Mouse (Mus musculus) cortical plate, adult 2 months (tissue): ENCODE results near the gene Pbx1. TPM values are rescaled to one million over a fixed set of nuclear protein-coding genes. Genes with fewer than 3 reads are reported as not detected.
A peak's percentile ranks its signal among the peaks of the same experiment; 100 is the strongest.

Experiments
- H3K27ac ChIP-seq: fragments of 200-500 bp; 2 replicates; pipeline ENCODE4 v1.5.1; 2012; ENCODE audit warnings: low read length, control low read depth, inconsistent platforms; ENCODE audit not compliant: insufficient read depth
- H3K4me1 ChIP-seq: fragments of 200-500 bp; 2 replicates; pipeline ENCODE4 v1.6.1; 2011; ENCODE audit warnings: low read length; ENCODE audit not compliant: control insufficient read depth, insufficient read depth
- H3K4me3 ChIP-seq: fragments of 200-500 bp; 2 replicates; pipeline ENCODE4 v1.5.1; 2011; ENCODE audit warnings: mild to moderate bottlenecking, low read length, control low read depth; ENCODE audit not compliant: insufficient read depth
- CTCF ChIP-seq: fragments of 200-500 bp; IDR thresholded peaks from 2 replicates; pipeline ENCODE4 v1.5.1; 2011; ENCODE audit warnings: mild to moderate bottlenecking, control low read depth, low read length; ENCODE audit not compliant: insufficient read depth; ENCODE audit errors: extremely low read depth
- POLR2A ChIP-seq: fragments of 200-500 bp; IDR thresholded peaks from 2 replicates; pipeline ENCODE4 v1.6.1; 2011; ENCODE audit warnings: mild to moderate bottlenecking, low read length, control low read depth; ENCODE audit not compliant: insufficient read depth; ENCODE audit errors: extremely low read depth
- polyA plus RNA-seq: library from polyadenylated mRNA; depleted of rRNA; stranded (reverse); fragments of >200 nt; gene quantifications from 2 replicates; pipeline ENCODE4 v1.2.3, GENCODE M21; 2012

The Pbx1 gene
- polyA plus RNA-seq, 1 experiment: 65.5 TPM

GRCm38 (mm10) chr1:168319695-168320094 lies 112.4 kb downstream of the Pbx1 start:
- TF ChIP-seq CTCF (no peak), POLR2A (no peak)
- Histone ChIP-seq H3K4me1 (peaks cover 3% of the 10 kb centered on the region; the same call in 1 of the 2 replicates), H3K4me3 (no peak overlapping the region), H3K27ac (no peak overlapping the region)

GRCm38 (mm10) chr1:168318899-168319469 lies 113.1 kb downstream of the Pbx1 start:
- H3K27ac ChIP-seq: 0 out of 2 replicates have a peak overlapping the region, but pooled peaks have one; percentile 17
- TF ChIP-seq POLR2A: no peak
- no peak for TF ChIP-seq CTCF
- H3K4me3 ChIP-seq: no peak overlapping the region

DNA sequence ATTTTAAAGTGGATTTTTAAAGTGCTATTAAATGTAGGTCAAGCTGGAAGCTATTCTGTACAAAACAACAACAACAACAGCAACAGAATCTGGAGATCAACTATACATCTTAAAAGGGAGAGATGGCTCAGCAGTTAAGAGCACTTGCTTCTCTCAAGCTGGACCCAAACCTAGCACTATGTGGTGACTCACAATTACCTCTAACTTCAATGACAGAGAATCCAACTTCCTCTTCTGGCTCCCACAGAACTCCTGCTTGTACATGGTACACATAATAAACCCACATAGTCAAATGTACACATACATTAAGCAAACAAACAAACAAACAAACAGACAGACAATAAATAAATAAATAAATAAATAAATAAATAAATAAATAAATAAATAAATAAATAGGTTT lies 118.3 kb downstream of the Pbx1 start:
- TF ChIP-seq POLR2A: no peak
- Histone ChIP-seq H3K27ac (no peak overlapping the region), H3K4me1 (peaks cover under 1% of the 10 kb centered on the region; the same call in 1 of the 2 replicates), H3K4me3 (no peak overlapping the region)

More at GRCm38 (mm10) chr1:168318899-168319469, 113.1 kb downstream of the Pbx1 start:
- H3K4me1 ChIP-seq: peaks cover 3% of the 10 kb centered on the region; the same call in 1 of the 2 replicates

DNA sequence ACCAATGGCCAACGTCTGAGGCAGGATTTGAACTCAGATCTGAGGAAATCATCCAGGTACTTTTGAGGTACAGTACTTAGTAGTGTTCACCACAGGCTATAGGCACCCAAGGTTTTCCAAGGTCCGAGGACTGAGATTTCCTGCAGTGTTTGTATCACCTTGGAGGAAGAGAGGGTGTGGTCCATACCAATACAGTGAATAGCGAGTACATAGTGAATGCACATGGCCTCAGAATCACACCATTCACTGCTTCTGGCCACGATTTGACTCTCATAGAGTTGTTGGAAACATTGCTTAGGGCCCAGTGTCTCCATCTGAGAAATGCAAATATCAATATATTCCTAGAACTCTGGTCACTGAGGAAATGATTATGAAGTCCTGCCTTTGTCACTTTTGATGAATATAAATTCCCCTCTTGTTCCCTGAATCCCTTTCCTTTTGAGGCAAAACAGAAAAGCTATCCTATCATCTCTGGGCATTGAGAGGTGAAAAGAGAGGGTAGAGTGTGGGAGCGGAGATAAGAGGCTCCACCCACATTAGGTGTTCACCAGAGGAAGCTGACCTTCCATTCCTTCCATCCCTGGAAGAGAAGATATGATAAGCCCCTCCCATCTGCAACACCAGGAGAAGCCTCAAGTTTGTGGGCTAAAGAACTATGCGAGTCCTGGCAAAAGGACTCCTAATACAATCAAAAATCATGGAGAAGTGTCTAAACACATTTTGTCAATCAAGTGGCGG lies 119.2 kb downstream of the Pbx1 start:
- TF ChIP-seq POLR2A: no peak
- TF ChIP-seq CTCF: no peak
- H3K27ac ChIP-seq: no peak overlapping the region
- peaks cover 4% of the 10 kb centered on the region; the same call in 1 of the 2 replicates for H3K4me1 ChIP-seq
- no peak overlapping the region for H3K4me3 ChIP-seq

DNA sequence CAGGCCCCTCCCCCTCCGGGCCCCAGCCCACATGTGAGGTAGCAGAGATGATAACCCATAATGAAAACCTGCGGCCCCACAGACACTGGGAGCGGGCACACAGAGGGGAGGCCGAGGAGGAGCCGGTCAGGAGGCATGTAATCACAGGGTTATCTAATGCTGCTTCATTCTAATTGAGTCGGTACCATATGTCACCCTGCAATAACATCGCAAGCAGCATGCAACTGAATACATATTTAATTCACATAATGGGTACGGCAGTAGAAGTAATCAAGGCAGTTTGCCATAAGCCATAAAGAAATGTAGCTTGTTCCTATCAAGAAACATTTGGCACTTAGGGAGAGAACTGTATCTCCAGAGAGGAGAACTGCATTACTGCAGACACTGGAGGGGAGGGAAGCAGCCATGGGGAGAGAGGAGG lies 123.0 kb downstream of the Pbx1 start:
- H3K4me3 ChIP-seq: no peak overlapping the region
- no peak overlapping the region for H3K27ac ChIP-seq
- H3K4me1 ChIP-seq: peaks cover 6% of the 10 kb centered on the region
- TF ChIP-seq CTCF: no peak
- no peak for TF ChIP-seq POLR2A

GRCm38 (mm10) chr1:168307275-168308182 lies 124.5 kb downstream of the Pbx1 start:
- H3K4me1 ChIP-seq: peaks cover 6% of the 10 kb centered on the region
- TF ChIP-seq CTCF (no peak), POLR2A (no peak)
- no peak overlapping the region for H3K27ac ChIP-seq
- no peak overlapping the region for H3K4me3 ChIP-seq

DNA sequence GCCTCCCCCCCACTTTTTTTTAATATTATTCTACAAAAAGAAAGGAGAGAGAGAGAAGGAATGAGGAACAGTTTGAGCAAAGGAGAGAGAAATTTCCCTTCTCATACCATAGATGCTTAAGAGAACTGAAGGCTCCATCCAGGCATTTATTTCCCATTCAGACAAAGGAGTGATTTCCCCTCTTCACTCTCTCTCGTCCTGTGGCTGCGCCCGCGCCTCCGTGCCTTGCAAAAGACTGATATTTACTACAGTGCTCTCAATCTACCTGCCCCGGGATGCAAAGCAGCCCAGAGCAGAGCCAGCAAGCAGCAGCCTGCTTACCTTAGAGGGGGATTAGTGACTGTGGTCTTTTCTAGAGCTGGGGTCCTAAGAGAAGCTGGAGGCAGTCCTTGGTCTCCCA lies 131.6 kb downstream of the Pbx1 start:
- no peak overlapping the region for H3K27ac ChIP-seq
- no peak overlapping the region for H3K4me3 ChIP-seq
- no peak for TF ChIP-seq POLR2A
- no peak for TF ChIP-seq CTCF
- 0 out of 2 replicates have a peak, but pooled peaks cover 7% of the 10 kb centered on the region for H3K4me1 ChIP-seq

- H3K4me1 ChIP-seq: 0 out of 2 replicates have a peak, but pooled peaks cover 7% of the 10 kb centered on the region
- TF ChIP-seq POLR2A (no peak), CTCF (no peak)
- H3K4me3 ChIP-seq: peak overlapping the region; percentile 14; the same call in 1 of the 2 replicates
- no peak overlapping the region for H3K27ac ChIP-seq
Observed at GRCm38 (mm10) chr1:168299928-168300365, 132.1 kb downstream of the Pbx1 start.

DNA sequence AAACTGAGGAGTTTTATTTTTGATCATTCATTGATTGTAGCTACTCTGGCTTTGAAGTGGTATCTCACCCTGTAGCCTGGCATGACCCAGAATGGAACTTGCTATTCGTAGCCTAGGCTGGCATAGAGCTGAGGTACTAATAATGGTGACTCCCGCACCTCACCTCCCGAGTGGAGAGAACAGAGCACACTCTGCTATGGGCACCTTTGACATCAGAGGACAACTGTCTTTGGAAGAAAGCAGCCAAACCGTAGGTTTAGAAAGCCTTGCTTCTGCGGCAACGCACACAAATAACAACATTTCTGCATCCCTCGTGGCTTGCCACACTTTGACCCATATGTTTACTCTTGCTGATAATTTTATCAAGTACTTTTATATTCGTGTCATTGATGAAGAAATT lies 132.9 kb downstream of the Pbx1 start:
- TF ChIP-seq CTCF: no peak
- no peak for TF ChIP-seq POLR2A
- H3K27ac ChIP-seq: no peak overlapping the region
- no peak overlapping the region for H3K4me3 ChIP-seq
- 0 out of 2 replicates have a peak, but pooled peaks cover 7% of the 10 kb centered on the region for H3K4me1 ChIP-seq
